Mouse (Mus musculus) right cerebral cortex, adult 2 months (tissue): ENCODE data around the gene Insl5.

Source experiments
- DNase-seq, 2 experiments: peaks; one replicate each; pipeline ENCODE4 v3.0.0; 2021 to 2022; ENCODE audit warnings: low spot score in 2 of 2

Gene Insl5

DNA sequence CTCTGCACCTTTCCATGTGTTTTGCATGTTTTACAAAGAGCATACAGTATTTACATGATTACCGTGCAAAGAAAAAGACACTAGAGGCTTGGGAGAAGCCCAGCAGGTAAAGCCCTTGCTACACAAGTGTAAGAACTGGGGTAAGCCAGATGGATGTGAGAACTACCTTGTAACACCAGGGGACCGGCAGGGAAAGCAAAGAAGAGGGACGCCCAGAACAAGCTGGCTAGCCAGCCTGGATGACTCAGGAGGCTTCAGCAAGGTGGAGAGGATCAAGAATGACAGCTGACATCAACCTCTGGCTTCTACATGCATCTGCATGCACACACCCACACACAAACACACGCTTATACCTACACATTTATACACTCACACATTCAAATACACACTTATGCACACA, 36.6 kb downstream of the Insl5 start:
- no peak for DNase-seq

DNA sequence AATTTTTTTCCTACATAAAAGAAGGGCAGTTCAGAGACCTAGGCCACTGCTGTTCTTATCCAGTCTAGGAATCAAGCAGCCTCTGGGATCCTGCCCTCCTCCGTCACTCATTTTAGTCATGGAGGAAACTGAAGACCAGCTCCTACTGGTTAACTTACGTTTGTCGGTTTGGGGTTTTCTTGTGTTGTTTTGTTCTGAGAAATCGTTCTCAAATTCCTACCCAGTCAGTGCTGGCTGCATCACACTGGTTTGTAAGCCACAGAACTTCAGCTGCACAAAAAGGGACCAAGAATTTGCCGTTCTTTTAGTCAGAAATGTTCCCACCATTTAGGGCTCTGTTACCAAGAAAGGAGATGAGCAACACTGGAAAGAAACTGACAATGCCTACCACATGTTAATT, 37.3 kb downstream of the Insl5 start:
- DNase-seq: no peak

DNA sequence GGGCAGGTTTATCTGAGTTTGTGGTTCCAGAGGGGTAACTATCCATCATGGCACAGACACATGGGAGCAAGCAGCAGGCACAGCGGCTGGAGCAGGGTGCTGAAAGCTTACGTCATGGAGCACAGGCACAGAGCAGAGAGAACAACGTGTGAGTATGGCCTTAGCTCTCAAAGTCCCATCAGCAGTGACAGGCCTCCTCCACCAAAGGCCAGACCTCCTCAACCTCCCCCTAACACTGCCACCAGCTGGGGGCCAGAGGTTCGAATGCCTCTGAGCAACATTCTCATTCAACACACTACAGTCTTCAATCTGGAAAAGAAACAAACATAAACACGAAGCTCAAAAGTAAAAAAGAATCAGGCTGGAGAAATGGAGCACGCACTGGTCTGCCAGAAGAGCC, 38.1 kb downstream of the Insl5 start:
- DNase-seq: no peak

DNA sequence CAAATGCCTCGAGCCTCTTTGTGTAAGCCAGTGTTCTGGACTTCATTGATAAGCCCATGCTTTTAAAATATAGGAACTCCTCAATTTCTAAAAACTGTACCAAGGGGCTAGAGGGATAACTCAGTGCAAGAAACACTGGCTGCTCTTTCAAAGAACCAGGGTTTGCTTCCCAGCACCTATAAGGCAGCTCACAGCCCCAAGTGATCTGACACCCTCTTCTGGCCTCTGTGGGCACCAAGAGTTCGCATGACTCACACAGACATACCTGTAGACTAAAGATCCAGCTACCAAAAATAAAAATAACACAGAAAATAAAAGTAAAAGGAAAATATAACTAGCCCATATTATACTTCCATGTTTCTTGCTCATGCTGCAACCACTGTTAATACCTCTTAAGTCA, 38.9 kb downstream of the Insl5 start:
- DNase-seq: no peak

GRCm38 (mm10) chr4:102987325-102987724, 39.3 kb downstream of the Insl5 start:
- no peak for DNase-seq

DNA sequence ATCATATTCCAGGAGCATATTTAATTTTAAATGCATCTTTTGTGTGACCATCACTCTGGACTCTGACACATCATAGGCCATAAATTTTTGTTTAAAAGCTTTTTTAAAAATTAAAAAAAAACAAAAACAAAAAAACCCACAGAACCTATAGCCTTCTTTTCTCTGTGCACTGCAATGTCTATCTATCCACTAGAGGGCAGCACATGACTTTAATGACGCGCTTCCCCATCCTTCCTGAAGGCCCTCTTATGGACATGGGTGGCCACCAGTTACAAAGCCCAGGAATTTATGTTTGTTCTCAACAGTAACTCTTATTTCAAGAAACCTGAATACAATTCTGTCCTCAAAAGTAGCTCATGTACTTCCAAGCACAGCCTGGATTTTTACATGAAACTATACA, 39.7 kb downstream of the Insl5 start:
- peak; percentile 63 to 68 for DNase-seq

- DNase-seq: no peak
Measured at GRCm38 (mm10) chr4:102986173-102986572, 40.5 kb downstream of the Insl5 start.

- no peak for DNase-seq
Measured at GRCm38 (mm10) chr4:102981709-102982108, 44.9 kb downstream of the Insl5 start.

GRCm38 (mm10) chr4:102979385-102979784, 47.3 kb downstream of the Insl5 start:
- no peak for DNase-seq

GRCm38 (mm10) chr4:102978440-102978839, 48.2 kb downstream of the Insl5 start, which contains the start of gene Tctex1d1:
TSS of gene Tctex1d1 (plus strand) at chr4:102978606.
- DNase-seq: peak in 1 of 2 experiments; percentile 20

- DNase-seq: no peak
Measured at GRCm38 (mm10) chr4:102977778-102978321, 48.8 kb downstream of the Insl5 start.

DNA sequence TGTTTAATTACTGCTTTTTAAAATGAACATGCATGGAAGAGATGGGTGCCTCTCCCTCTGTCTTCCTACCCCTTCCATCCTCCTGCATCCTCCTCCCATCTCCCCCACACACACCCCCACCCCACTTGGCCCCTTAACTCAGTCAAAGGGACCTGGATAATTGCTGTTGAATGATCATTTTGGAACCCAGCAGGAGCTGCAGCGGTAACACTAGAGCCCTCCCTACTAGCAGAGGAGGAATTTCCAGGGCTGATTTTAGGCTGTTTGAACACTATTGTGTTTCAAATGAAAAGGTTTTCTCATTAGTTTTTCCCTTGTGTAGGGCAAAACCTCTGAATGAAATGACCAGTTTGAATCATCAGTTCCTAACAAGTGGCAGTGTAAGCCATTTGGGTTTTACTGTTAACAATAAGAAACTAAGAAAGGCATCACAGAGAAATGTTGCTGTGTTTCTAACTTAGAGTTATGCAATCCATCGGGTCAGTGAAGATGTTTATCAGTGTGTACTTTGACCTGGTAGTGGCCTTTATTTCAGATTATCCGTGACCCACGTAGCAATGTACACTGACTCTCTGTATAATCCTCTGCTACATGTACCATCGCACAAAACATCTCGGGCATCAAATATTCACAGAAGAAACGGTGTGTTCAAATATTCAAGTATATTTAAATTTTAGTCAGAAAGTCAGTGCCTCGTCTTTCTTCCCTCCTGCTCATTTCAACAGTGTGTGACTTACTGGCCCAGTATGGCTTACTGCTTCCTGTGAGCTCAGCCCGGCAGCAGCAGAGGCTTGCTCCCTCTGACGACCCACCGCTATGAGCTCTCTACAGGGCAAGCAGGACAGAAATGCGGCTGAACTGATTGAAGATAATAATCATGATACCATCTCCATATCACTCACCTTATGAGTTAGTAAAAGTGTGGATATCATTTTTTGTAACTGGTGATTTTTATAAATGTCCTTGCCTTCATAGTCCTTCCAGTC, 50.1 kb downstream of the Insl5 start:
- no peak for DNase-seq

DNA sequence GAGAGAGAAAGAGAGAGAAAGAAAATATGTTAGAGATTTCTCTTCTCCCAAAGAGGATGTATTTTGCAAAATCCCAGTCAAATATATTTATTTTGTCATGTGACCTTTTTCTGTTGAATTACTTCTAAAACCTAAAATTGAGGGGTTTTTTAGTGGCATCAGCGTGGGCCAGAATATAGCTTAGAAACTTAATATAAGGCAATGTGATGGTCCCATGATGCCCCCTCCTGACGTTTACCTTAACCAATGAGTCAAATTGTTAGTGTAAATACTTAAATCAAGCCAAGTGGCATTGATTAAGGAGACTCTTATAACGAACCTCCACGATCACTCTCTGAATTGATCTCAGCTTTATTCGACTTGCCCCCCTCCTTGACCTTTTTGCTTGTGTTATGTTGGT, 52.5 kb downstream of the Insl5 start:
- DNase-seq: no peak

DNA sequence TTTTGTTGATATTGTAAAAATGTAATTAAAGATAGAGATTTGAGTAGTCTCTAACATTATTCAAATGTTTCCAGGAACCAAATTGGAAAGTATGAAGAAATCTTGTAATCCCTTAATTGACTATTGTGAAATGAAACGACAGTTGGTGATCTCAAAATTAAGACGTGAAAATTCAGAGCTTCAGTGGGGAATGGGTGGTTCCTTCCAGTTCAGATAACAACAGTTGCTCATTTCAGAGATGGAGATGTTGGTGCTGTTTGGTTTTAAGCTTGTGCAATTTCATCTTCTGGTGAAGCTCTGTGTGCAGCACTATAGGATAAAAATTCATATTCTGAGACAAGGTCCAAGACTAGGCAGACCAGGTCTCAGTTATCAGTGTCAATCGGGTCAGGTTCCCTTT, 54.6 kb downstream of the Insl5 start:
- no peak for DNase-seq

GRCm38 (mm10) chr4:102971159-102971558, 55.5 kb downstream of the Insl5 start:
- DNase-seq: no peak

- DNase-seq: no peak
Measured at GRCm38 (mm10) chr4:102969599-102969998, 57.0 kb downstream of the Insl5 start.
